Mouse (Mus musculus) thymus, postnatal 36 days (tissue): ENCODE results near the gene Pbx1.

ENCODE experiments used
- DNase-seq, 2 experiments: peaks; one replicate each; pipeline ENCODE4 v3.0.0; 2022; ENCODE audit warnings: mixed read lengths in 2 of 2

The Pbx1 gene

GRCm38 (mm10) chr1:168383832-168384593 lies 48.1 kb downstream of the Pbx1 start:
- DNase-seq, result no peak

- no peak for DNase-seq
These were observed 49.3 kb downstream of the Pbx1 start for GRCm38 (mm10) chr1:168382823-168383157.

GRCm38 (mm10) chr1:168382106-168382822 lies 49.8 kb downstream of the Pbx1 start:
- no peak for DNase-seq

GRCm38 (mm10) chr1:168381451-168381850 lies 50.6 kb downstream of the Pbx1 start:
- no peak for DNase-seq

GRCm38 (mm10) chr1:168380241-168380770 lies 51.8 kb downstream of the Pbx1 start:
- DNase-seq, result no peak

- DNase-seq, result no peak
These were observed 54.4 kb downstream of the Pbx1 start for GRCm38 (mm10) chr1:168377650-168378049.

- no peak for DNase-seq
These were observed 55.7 kb downstream of the Pbx1 start for GRCm38 (mm10) chr1:168376330-168376729.

GRCm38 (mm10) chr1:168374953-168375600 lies 57.0 kb downstream of the Pbx1 start:
- no peak for DNase-seq

- DNase-seq, result no peak
These were observed 60.0 kb downstream of the Pbx1 start for GRCm38 (mm10) chr1:168372089-168372488.

GRCm38 (mm10) chr1:168370966-168371365 lies 61.1 kb downstream of the Pbx1 start:
- no peak for DNase-seq

GRCm38 (mm10) chr1:168366261-168366660 lies 65.8 kb downstream of the Pbx1 start:
- no peak for DNase-seq

- no peak for DNase-seq
These were observed 67.7 kb downstream of the Pbx1 start for GRCm38 (mm10) chr1:168364325-168364724.

- DNase-seq, result no peak
These were observed 69.0 kb downstream of the Pbx1 start for GRCm38 (mm10) chr1:168363053-168363452.

- DNase-seq, result no peak
These were observed 69.6 kb downstream of the Pbx1 start for GRCm38 (mm10) chr1:168362464-168362863.

GRCm38 (mm10) chr1:168357680-168358611 lies 74.1 kb downstream of the Pbx1 start:
- no peak for DNase-seq

GRCm38 (mm10) chr1:168356970-168357441 lies 75.1 kb downstream of the Pbx1 start:
- DNase-seq, result no peak

- DNase-seq, result no peak
These were observed 76.0 kb downstream of the Pbx1 start for GRCm38 (mm10) chr1:168355985-168356556.

GRCm38 (mm10) chr1:168354934-168355333 lies 77.1 kb downstream of the Pbx1 start:
- no peak for DNase-seq

- no peak for DNase-seq
These were observed 83.9 kb downstream of the Pbx1 start for GRCm38 (mm10) chr1:168348036-168348784.

- no peak for DNase-seq
These were observed 87.2 kb downstream of the Pbx1 start for GRCm38 (mm10) chr1:168344918-168345317.

- DNase-seq, result no peak
These were observed 87.8 kb downstream of the Pbx1 start for GRCm38 (mm10) chr1:168344262-168344661.
